Mouse (Mus musculus) olfactory bulb, adult 2 months (tissue): ENCODE measurements around the gene Tfeb. TPM values are rescaled to one million over a fixed set of nuclear protein-coding genes. Genes with fewer than 3 reads are reported as not detected.

Experiments used
- H3K27ac ChIP-seq: fragments of 200-500 bp; 2 replicates; pipeline ENCODE4 v1.5.1; 2012; ENCODE audit warnings: low read depth, low read length; ENCODE audit not compliant: insufficient read depth
- H3K4me1 ChIP-seq: fragments of 200-500 bp; 2 replicates; pipeline ENCODE4 v1.6.1; 2012; ENCODE audit warnings: low read length; ENCODE audit not compliant: control insufficient read depth, insufficient read depth
- H3K4me3 ChIP-seq: fragments of 200-500 bp; 2 replicates; pipeline ENCODE4 v1.5.1; 2012; ENCODE audit warnings: mild to moderate bottlenecking, low read depth, low read length, moderate library complexity; ENCODE audit not compliant: insufficient read depth
- CTCF ChIP-seq: fragments of 200-500 bp; IDR thresholded peaks from 2 replicates; pipeline ENCODE4 v1.5.1; 2012; ENCODE audit warnings: low read depth, mild to moderate bottlenecking, low read length, moderate library complexity; ENCODE audit not compliant: insufficient read depth
- POLR2A ChIP-seq: fragments of 200-500 bp; IDR thresholded peaks from 2 replicates; pipeline ENCODE4 v1.6.1; 2012; ENCODE audit warnings: mild to moderate bottlenecking, low read depth, low read length, moderate library complexity; ENCODE audit not compliant: insufficient read depth
- WGBS: fragments of 180-500 bp; shearing (Covaris S2); methylation state at CpG from one replicate; pipeline ENCODE4 v1.1.7; 2018; 5-methylcytosine and 5-hydroxymethylcytosine counted together
- polyA plus RNA-seq: library from polyadenylated mRNA; stranded (reverse); fragments of >200 nt; gene quantifications from 2 replicates; pipeline ENCODE4 v1.2.4, GENCODE M21; 2012; ENCODE audit warnings: low replicate concordance; ENCODE audit not compliant: missing spikeins, insufficient read depth, insufficient read length

Gene Tfeb
- polyA plus RNA-seq, 1 experiment: not detected

- Histone ChIP-seq H3K4me3 (no peak overlapping the region), H3K4me1 (no peaks in the 10 kb centered on the region; the same call in 1 of the 2 replicates), H3K27ac (no peak overlapping the region)
- TF ChIP-seq CTCF (no peak), POLR2A (no peak)
- 72% methylated on average over 8 of the region's 8 CpGs for WGBS
These were observed 50.8 kb downstream of the Tfeb start for GRCm38 (mm10) chr17:47787632-47788031.

- TF ChIP-seq CTCF: no peak
- no peak for TF ChIP-seq POLR2A
- no peak overlapping the region for H3K27ac ChIP-seq
- H3K4me3 ChIP-seq: no peak overlapping the region
- 40% methylated on average over 4 of the region's 4 CpGs for WGBS
- no peaks in the 10 kb centered on the region; the same call in 1 of the 2 replicates for H3K4me1 ChIP-seq
These were observed 51.5 kb downstream of the Tfeb start for GRCm38 (mm10) chr17:47788306-47788705.

GRCm38 (mm10) chr17:47788996-47789395, 52.2 kb downstream of the Tfeb start:
- Histone ChIP-seq H3K27ac (no peak overlapping the region), H3K4me3 (no peak overlapping the region), H3K4me1 (no peaks in the 10 kb centered on the region; the same call in 1 of the 2 replicates)
- WGBS: 75% methylated on average over 6 of the region's 6 CpGs
- TF ChIP-seq CTCF (no peak), POLR2A (no peak)

- Histone ChIP-seq H3K4me1 (peaks cover 8% of the 10 kb centered on the region), H3K4me3 (no peak overlapping the region), H3K27ac (no peak overlapping the region)
- TF ChIP-seq POLR2A: no peak
- peak; percentile 78 for TF ChIP-seq CTCF
- 34% methylated on average over 15 of the region's 15 CpGs for WGBS
These were observed 55.5 kb downstream of the Tfeb start for GRCm38 (mm10) chr17:47792098-47792863.

GRCm38 (mm10) chr17:47793377-47793776, 56.5 kb downstream of the Tfeb start:
- Histone ChIP-seq H3K27ac (no peak overlapping the region), H3K4me1 (peaks cover 8% of the 10 kb centered on the region), H3K4me3 (no peak overlapping the region)
- TF ChIP-seq POLR2A (no peak), CTCF (peak; percentile 78)
- WGBS: 18% methylated on average over 9 of the region's 9 CpGs

GRCm38 (mm10) chr17:47795446-47795845, 58.6 kb downstream of the Tfeb start:
- TF ChIP-seq POLR2A (no peak), CTCF (no peak)
- Histone ChIP-seq H3K4me1 (peaks cover 8% of the 10 kb centered on the region), H3K27ac (no peak overlapping the region), H3K4me3 (no peak overlapping the region)
- 55% methylated on average over 3 of the region's 3 CpGs for WGBS

GRCm38 (mm10) chr17:47796156-47796816, 59.5 kb downstream of the Tfeb start:
- no peak for TF ChIP-seq CTCF
- TF ChIP-seq POLR2A: no peak
- Histone ChIP-seq H3K27ac (no peak overlapping the region), H3K4me1 (peaks cover 8% of the 10 kb centered on the region), H3K4me3 (no peak overlapping the region)
- 27% methylated on average over 16 of the region's 16 CpGs for WGBS

GRCm38 (mm10) chr17:47796968-47797367, 60.1 kb downstream of the Tfeb start:
- Histone ChIP-seq H3K4me1 (peaks cover 8% of the 10 kb centered on the region), H3K27ac (no peak overlapping the region), H3K4me3 (no peak overlapping the region)
- no peak for TF ChIP-seq CTCF
- TF ChIP-seq POLR2A: no peak
- 66% methylated on average over 4 of the region's 4 CpGs for WGBS

- H3K27ac ChIP-seq: no peak overlapping the region
- no peak for TF ChIP-seq POLR2A
- no peak for TF ChIP-seq CTCF
- H3K4me1 ChIP-seq: peaks cover 8% of the 10 kb centered on the region
- 80% methylated on average over 9 of the region's 9 CpGs for WGBS
- no peak overlapping the region for H3K4me3 ChIP-seq
These were observed 60.6 kb downstream of the Tfeb start for GRCm38 (mm10) chr17:47797383-47797782.
